Mouse (Mus musculus): Measurements from ENCODE around the gene Sun1.

- TF ChIP-seq CTCF (IDR thresholded peaks at IDR 0.05; ENCODE audit: borderline replicate concordance, insufficient read depth, low read length) = no peak
- no peak for TF ChIP-seq POLR2A (IDR thresholded peaks at IDR 0.05; ENCODE audit: low read depth, low read length)
Observed at GRCm38 (mm10) chr5:139247767-139248166, 47.3 kb downstream of the Sun1 start.

All from embryonic fibroblast, embryonic 13.5 days (primary cell).